Mouse (Mus musculus) frontal cortex, postnatal 10 days (tissue): ENCODE results near the gene Ccnb1.
"Not testable (repeated sequence)": the region's sequence is repeated elsewhere in the genome, so short reads cannot be mapped to it uniquely, and the experiment has no call there.

Experiments used
- DNase-seq, 2 experiments: peaks; one replicate each; pipeline ENCODE4 v3.0.0; 2022; ENCODE audit warnings: low spot score in 2 of 2, mixed read lengths in 1 of 2

Ccnb1 gene

GRCm38 (mm10) chr13:100774704-100775103, 11.7 kb downstream of the Ccnb1 start:
- no peak for DNase-seq

- DNase-seq, result no peak
Observed at GRCm38 (mm10) chr13:100755329-100755728, 31.0 kb downstream of the Ccnb1 start.

- no peak for DNase-seq
Observed at GRCm38 (mm10) chr13:100754186-100754585, 32.2 kb downstream of the Ccnb1 start.

- DNase-seq, result no peak
Observed at GRCm38 (mm10) chr13:100753011-100753410, 33.4 kb downstream of the Ccnb1 start.

- no peak for DNase-seq
Observed at GRCm38 (mm10) chr13:100752529-100752928, 33.8 kb downstream of the Ccnb1 start.

- no peak for DNase-seq
Observed at GRCm38 (mm10) chr13:100751402-100751801, 35.0 kb downstream of the Ccnb1 start.

GRCm38 (mm10) chr13:100750799-100751198, 35.6 kb downstream of the Ccnb1 start:
- DNase-seq, result no peak

- DNase-seq, result no peak
Observed at GRCm38 (mm10) chr13:100748638-100749037, 37.7 kb downstream of the Ccnb1 start.

- DNase-seq, result peak; percentile 15 to 65
Observed at GRCm38 (mm10) chr13:100746090-100746489, 40.3 kb downstream of the Ccnb1 start.

- peak; percentile 89 to 90 for DNase-seq
Observed at GRCm38 (mm10) chr13:100744036-100744744, 42.2 kb downstream of the Ccnb1 start, which contains the start of gene Mrps36. Gene Mrps36, minus strand, starts transcription at chr13:100744659.

- DNase-seq, result no peak
Observed at GRCm38 (mm10) chr13:100743346-100744035, 42.9 kb downstream of the Ccnb1 start.

- DNase-seq, result no peak
Observed at GRCm38 (mm10) chr13:100742831-100743230, 43.5 kb downstream of the Ccnb1 start.

GRCm38 (mm10) chr13:100732756-100733155, 53.6 kb downstream of the Ccnb1 start:
- no peak for DNase-seq

- DNase-seq, result not testable (repeated sequence)
Observed at GRCm38 (mm10) chr13:100731462-100732046, 54.8 kb downstream of the Ccnb1 start.

- peak; percentile 90 to 92 for DNase-seq
Observed at GRCm38 (mm10) chr13:100730861-100731176, 55.6 kb downstream of the Ccnb1 start, which contains the start of gene Cdk7. Gene Cdk7, minus strand, starts transcription at chr13:100730939.

- DNase-seq, result no peak
Observed at GRCm38 (mm10) chr13:100730153-100730860, 56.1 kb downstream of the Ccnb1 start.
